Mouse (Mus musculus): ENCODE data around the gene Cdhr3. TPM values are rescaled to one million over a fixed set of nuclear protein-coding genes. Genes with fewer than 3 reads are reported as not detected.
A peak's percentile ranks its signal among the peaks of the same experiment; 100 is the strongest.
"Not testable (repeated sequence)": the region's sequence is repeated elsewhere in the genome, so short reads cannot be mapped to it uniquely, and the experiment has no call there.

Gene Cdhr3
- polyA plus RNA-seq, 1 experiment = not detected

- 22% methylated on average over 3 of the region's 3 CpGs for WGBS
- Histone ChIP-seq H3K4me3 (ENCODE audit: insufficient read depth, low read depth, low read length) (no peak overlapping the region), H3K27ac (ENCODE audit: insufficient read depth, low read depth, low read length) (peak overlapping the region; percentile 79), H3K4me1 (ENCODE audit: control insufficient read depth, insufficient read depth, low read length) (peaks cover 34% of the 10 kb centered on the region)
- no peak for TF ChIP-seq CTCF (IDR thresholded peaks at IDR 0.05; ENCODE audit: insufficient read depth, low read depth, low read length)
- TF ChIP-seq POLR2A (IDR thresholded peaks at IDR 0.05; ENCODE audit: insufficient read depth, low read depth, low read length) = no peak
These were observed 27.5 kb downstream of the Cdhr3 start for GRCm38 (mm10) chr12:33065162-33065561.

DNA sequence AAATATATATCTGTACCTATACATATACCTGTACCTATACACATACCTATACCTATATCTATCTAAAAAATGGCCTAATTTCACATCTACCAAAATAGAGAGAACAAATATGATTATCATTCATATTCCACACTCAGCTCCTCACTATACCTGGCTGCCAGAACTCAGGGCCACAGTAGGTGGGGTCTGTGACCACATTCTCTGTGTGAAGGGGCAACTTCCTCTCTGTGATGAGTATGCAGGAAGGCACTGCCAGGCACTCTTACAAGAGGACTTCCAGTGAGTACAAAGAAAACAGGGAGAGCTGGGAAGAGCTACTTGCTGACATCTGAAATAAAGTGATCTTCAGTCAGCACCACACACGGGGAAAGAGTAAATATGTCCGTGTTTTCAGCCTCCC lies 28.4 kb downstream of the Cdhr3 start:
- TF ChIP-seq POLR2A (IDR thresholded peaks at IDR 0.05; ENCODE audit: insufficient read depth, low read depth, low read length) = no peak
- no peak for TF ChIP-seq CTCF (IDR thresholded peaks at IDR 0.05; ENCODE audit: insufficient read depth, low read depth, low read length)
- peaks cover 35% of the 10 kb centered on the region for H3K4me1 ChIP-seq (ENCODE audit: control insufficient read depth, insufficient read depth, low read length)
- H3K4me3 ChIP-seq (ENCODE audit: insufficient read depth, low read depth, low read length) = no peak overlapping the region
- WGBS = 33% methylated on average over 2 of the region's 2 CpGs
- H3K27ac ChIP-seq (ENCODE audit: insufficient read depth, low read depth, low read length) = peak overlapping the region; percentile 79; the same call in 1 of the 2 replicates

DNA sequence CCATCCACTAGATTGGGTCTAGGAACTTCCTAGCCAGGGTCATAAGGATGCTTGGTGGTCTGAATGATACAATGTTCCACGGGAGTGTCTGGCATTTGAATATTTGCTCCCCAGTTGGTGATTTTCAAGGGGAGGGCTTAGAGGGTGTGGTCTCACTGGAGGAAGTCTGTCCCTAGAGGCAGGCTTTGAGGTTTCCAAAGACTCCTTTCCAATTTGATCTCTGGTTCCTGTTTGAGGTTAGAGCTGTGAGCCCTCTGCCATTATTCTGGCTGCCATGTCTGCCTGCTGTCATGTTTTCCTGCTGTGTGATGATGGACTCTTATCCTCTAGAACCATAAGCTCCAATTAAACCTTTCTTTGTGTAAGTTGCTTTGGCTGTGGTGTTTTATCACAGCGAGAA lies 29.4 kb downstream of the Cdhr3 start:
- Histone ChIP-seq H3K4me3 (ENCODE audit: insufficient read depth, low read depth, low read length) (no peak overlapping the region), H3K4me1 (ENCODE audit: control insufficient read depth, insufficient read depth, low read length) (peaks cover 35% of the 10 kb centered on the region), H3K27ac (ENCODE audit: insufficient read depth, low read depth, low read length) (no peak overlapping the region)
- WGBS = 83% methylated on average over 2 of the region's 2 CpGs
- no peak for TF ChIP-seq CTCF (IDR thresholded peaks at IDR 0.05; ENCODE audit: insufficient read depth, low read depth, low read length)
- no peak for TF ChIP-seq POLR2A (IDR thresholded peaks at IDR 0.05; ENCODE audit: insufficient read depth, low read depth, low read length)

DNA sequence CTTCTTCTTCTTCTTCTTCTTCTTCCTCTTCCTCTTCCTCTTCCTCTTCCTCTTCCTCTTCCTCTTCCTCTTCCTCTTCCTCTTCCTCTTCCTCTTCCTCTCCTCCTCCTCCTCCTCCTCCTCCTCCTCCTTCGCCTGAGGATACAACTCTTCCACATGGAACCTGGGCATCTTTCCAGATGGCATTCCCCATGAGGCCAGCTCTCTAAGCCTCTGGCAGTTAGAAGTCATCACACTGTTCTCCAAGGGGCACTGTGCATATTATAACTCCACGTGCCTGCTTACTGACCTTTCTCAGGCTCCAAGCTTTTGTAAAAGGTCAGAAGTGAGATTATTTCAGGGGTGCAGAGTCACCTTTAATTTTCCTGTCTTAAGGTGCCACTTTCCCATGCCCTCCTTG lies 30.3 kb downstream of the Cdhr3 start:
- WGBS = 24% methylated on average over 2 of the region's 2 CpGs

DNA sequence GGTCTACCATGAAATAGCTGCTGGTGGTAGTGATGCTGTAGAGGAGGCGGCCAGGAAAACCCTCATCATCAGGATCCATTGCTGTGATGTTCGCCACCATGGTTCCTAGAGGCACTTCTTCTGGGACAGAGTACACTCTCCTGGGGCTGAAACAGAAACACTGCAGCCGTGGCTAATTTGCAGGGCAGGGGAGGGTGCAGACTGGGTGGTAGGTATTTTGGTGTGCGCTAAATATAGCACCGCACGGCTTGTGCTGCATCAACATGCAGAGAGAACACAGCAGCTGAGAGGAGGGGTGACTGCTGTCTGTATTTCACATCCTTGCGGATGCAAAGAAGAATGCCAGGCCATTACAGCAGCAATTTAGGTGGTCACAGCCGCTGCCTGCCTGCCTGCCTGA lies 31.0 kb downstream of the Cdhr3 start:
- WGBS = 28% methylated on average over 8 of the region's 8 CpGs
- 0 out of 2 replicates have a peak overlapping the region, but pooled peaks have one; percentile 8 for H3K4me3 ChIP-seq (ENCODE audit: insufficient read depth, low read depth, low read length)
- H3K4me1 ChIP-seq (ENCODE audit: control insufficient read depth, insufficient read depth, low read length) = peaks cover 41% of the 10 kb centered on the region
- no peak for TF ChIP-seq POLR2A (IDR thresholded peaks at IDR 0.05; ENCODE audit: insufficient read depth, low read depth, low read length)
- TF ChIP-seq CTCF (IDR thresholded peaks at IDR 0.05; ENCODE audit: insufficient read depth, low read depth, low read length) = no peak
- H3K27ac ChIP-seq (ENCODE audit: insufficient read depth, low read depth, low read length) = peak overlapping the region; percentile 74

More for the DNA sequence above, 30.3 kb downstream of the Cdhr3 start:
- peaks cover 40% of the 10 kb centered on the region for H3K4me1 ChIP-seq (ENCODE audit: control insufficient read depth, insufficient read depth, low read length)
- not testable (repeated sequence) for H3K27ac ChIP-seq (ENCODE audit: insufficient read depth, low read depth, low read length); H3K4me3 ChIP-seq (ENCODE audit: insufficient read depth, low read depth, low read length)

GRCm38 (mm10) chr12:33057231-33058048 lies 35.2 kb downstream of the Cdhr3 start:
- H3K4me1 ChIP-seq (ENCODE audit: control insufficient read depth, insufficient read depth, low read length) = peaks cover 23% of the 10 kb centered on the region
- TF ChIP-seq CTCF (IDR thresholded peaks at IDR 0.05; ENCODE audit: insufficient read depth, low read depth, low read length) (peak; percentile 33; the same call in 1 of the 2 replicates), POLR2A (IDR thresholded peaks at IDR 0.05; ENCODE audit: insufficient read depth, low read depth, low read length) (no peak)
- peak overlapping the region; percentile 79 for H3K27ac ChIP-seq (ENCODE audit: insufficient read depth, low read depth, low read length)
- WGBS = 17% methylated on average over 19 of the region's 19 CpGs
- peak overlapping the region; percentile 36; the same call in 1 of the 2 replicates for H3K4me3 ChIP-seq (ENCODE audit: insufficient read depth, low read depth, low read length)

- 76% methylated on average over 3 of the region's 3 CpGs for WGBS
- Histone ChIP-seq H3K27ac (ENCODE audit: insufficient read depth, low read depth, low read length) (no peak overlapping the region), H3K4me3 (ENCODE audit: insufficient read depth, low read depth, low read length) (no peak overlapping the region), H3K4me1 (ENCODE audit: control insufficient read depth, insufficient read depth, low read length) (peaks cover 18% of the 10 kb centered on the region)
- TF ChIP-seq POLR2A (IDR thresholded peaks at IDR 0.05; ENCODE audit: insufficient read depth, low read depth, low read length) = no peak
- TF ChIP-seq CTCF (IDR thresholded peaks at IDR 0.05; ENCODE audit: insufficient read depth, low read depth, low read length) = no peak
These were observed 36.1 kb downstream of the Cdhr3 start for GRCm38 (mm10) chr12:33056574-33056973.

DNA sequence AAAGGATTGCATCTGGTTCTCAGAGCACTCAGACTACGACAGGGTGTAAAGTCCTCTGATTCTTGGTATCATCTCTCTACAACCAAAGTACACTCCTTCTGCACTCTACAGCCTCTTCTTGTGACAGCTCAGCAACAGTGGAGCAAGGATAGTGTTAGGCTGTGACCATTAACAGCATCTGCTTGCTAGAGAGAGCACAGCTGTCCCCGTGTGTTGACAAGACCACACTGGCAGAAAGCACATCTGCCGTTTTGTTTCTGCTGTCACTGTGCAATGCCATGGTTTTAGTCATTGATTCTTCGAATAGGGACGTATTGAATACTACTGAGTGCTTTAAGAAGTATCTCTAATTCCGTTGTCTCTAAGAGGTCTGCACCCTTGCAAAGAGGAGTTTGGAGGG lies 36.6 kb downstream of the Cdhr3 start:
- WGBS = 84% methylated on average over 6 of the region's 6 CpGs
- Histone ChIP-seq H3K27ac (ENCODE audit: insufficient read depth, low read depth, low read length) (no peak overlapping the region), H3K4me1 (ENCODE audit: control insufficient read depth, insufficient read depth, low read length) (peaks cover 15% of the 10 kb centered on the region), H3K4me3 (ENCODE audit: insufficient read depth, low read depth, low read length) (no peak overlapping the region)
- no peak for TF ChIP-seq POLR2A (IDR thresholded peaks at IDR 0.05; ENCODE audit: insufficient read depth, low read depth, low read length)
- no peak for TF ChIP-seq CTCF (IDR thresholded peaks at IDR 0.05; ENCODE audit: insufficient read depth, low read depth, low read length)

- no peak overlapping the region for H3K27ac ChIP-seq (ENCODE audit: insufficient read depth, low read depth, low read length)
- H3K4me1 ChIP-seq (ENCODE audit: control insufficient read depth, insufficient read depth, low read length) = peaks cover 11% of the 10 kb centered on the region
- no peak overlapping the region for H3K4me3 ChIP-seq (ENCODE audit: insufficient read depth, low read depth, low read length)
- TF ChIP-seq POLR2A (IDR thresholded peaks at IDR 0.05; ENCODE audit: insufficient read depth, low read depth, low read length) (no peak), CTCF (IDR thresholded peaks at IDR 0.05; ENCODE audit: insufficient read depth, low read depth, low read length) (no peak)
- WGBS = 82% methylated on average over 13 of the region's 13 CpGs
These were observed 38.9 kb downstream of the Cdhr3 start for GRCm38 (mm10) chr12:33053746-33054145.

All from olfactory bulb, adult 2 months (tissue).